Mouse (Mus musculus) T-helper 1 cell (primary cell): ENCODE results near the gene Phf20.

Experiments
- in situ Hi-C: fragments of 300-600 bp; cut with MboI, MseI; formaldehyde crosslinking; loops from one replicate; pipeline ENCODE4 v1.15.1; 2025; ENCODE audit warnings: high pct_unique_total_duplicates

Phf20 gene

DNA sequence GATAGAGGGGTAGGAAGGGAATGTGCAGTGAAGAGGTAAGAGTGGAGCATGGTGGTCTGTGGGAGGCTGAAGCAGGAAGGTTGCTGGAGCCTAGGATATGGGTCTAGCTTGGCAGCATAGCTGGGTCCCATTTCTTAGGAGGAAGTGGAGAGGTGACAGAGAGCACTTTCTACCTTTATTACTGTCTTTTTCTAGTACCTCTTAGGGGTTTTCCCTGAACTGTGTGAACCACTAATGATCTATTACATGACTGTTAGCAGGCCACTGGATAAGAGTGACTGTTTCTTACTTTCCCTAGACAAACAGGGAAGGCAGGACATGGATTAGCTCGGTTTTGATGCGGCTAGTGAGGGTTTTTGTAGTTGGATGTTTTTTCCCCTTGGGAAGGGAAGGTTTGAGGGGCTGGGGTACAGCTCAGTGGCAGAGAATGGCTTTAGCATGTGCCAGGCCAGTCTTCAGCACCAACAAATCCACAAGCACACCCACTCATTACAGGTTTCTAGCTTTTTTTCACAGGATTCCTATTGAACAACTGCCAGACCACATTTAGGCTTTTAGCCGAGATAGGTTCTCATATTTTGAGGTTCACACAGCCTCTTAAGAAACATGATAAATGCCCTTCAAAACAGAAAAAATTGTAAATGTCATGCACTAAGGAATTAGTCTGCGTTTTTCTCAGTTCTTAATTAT, 67.1 kb downstream of the Phf20 start:
- in situ Hi-C loops, result no loop called here

DNA sequence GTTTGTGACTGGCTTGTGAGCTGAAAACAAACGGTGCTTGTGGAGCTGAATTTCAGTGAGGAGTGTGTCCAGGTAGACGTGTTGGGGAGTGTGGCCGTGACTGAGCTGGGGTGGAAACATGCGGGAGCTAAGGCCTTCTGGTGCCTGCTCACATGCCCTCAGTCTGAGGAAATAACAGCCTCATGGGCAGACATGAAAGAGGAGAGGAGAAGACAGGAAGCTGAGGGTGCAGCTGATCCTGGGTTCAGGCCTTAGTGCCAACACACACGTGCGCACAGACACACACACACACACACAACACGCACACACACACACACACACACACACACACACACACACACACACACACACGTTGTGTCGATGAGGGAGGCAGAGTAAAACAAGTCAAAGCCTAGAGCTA, 71.4 kb downstream of the Phf20 start:
- in situ Hi-C loops, result no loop called here

GRCm38 (mm10) chr2:156272553-156272952, 76.3 kb downstream of the Phf20 start:
- in situ Hi-C loops, result loop anchor here (5.0 kb wide), 1 partner anchor 85 kb away; no protein-coding TSS in a partner anchor

GRCm38 (mm10) chr2:156278226-156279017, 82.2 kb downstream of the Phf20 start:
- in situ Hi-C loops, result no loop called here

DNA sequence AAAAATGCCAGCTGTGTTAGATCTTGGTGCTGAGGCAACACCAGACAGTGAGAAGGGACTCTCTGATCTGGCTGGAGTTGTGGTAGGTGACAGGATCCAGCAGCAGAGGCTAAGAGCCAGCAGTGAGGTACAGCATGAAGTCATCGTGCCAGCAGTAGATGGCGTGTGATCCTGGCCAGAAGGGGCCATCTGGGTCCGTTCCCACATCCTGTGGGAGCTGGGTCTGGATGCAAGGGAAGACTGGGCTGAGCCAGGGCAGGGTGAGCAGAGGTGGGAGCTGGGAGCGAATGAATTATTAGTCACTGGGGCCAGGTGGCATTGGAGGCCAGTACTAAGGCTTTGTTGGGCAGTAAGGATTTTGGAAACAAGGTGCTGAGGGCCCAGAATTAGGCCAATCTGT, 85.0 kb downstream of the Phf20 start:
- in situ Hi-C loops, result no loop called here

- in situ Hi-C loops, result no loop called here
These were observed 88.9 kb downstream of the Phf20 start for GRCm38 (mm10) chr2:156285161-156285560.

GRCm38 (mm10) chr2:156286733-156287132, 90.5 kb downstream of the Phf20 start:
- in situ Hi-C loops, result no loop called here

GRCm38 (mm10) chr2:156288222-156288621, 92.0 kb downstream of the Phf20 start:
- in situ Hi-C loops, result no loop called here

DNA sequence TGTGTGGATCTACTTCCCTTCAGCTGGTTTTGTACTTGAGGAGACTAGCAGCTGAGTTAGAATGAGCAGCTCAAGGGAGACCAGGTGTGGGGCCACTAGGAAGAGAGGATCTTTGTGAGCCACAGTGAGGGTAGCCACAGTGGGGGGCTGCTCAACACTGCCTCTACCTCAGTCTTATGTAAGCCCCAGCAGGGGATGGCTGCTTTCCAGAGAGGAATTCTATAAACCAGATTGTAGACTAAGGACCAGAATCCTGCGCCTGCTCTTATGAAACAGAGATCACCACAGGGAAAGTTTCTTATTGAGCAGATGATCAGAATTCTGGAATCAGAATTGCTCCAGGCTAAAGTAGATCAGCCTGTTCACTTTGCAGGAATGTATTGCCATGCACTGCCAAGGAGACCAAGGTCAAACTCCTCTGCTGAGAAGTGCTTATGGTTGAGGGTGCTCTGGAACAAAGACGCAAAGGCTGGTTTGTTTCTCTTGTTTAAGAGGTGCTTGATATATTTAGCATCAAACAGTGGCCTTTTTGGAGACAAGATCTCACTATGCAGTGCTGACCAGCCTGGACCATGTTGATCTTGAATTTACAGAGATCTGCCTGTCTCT, 93.4 kb downstream of the Phf20 start:
- in situ Hi-C loops, result no loop called here

- in situ Hi-C loops, result no loop called here
These were observed 95.7 kb downstream of the Phf20 start for GRCm38 (mm10) chr2:156291998-156292397.

DNA sequence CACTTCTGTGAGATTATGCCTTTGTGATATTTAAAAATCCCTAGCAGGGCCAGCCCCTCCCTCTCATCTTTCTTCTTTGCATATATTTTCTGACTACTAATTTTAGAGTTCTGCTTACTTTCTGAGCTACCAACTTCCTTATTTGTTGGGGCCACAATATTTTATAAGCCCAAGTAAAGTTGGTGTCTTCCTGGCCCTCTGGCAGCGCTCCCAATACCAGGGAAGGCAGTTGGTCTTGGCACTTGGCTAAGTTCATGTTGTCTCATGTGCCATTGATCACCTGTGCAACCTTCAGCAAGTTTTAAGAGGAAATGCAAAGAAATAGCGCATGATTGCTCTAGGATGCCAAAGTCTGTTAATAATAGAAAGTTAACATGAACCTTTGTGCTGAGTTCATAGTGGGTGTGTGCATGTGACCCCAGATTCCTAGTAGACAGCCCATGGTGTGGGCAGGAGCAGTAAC, 99.4 kb downstream of the Phf20 start:
- in situ Hi-C loops, result loop anchor here (5.0 kb wide), 1 partner anchor 47 kb away; no protein-coding TSS in a partner anchor

DNA sequence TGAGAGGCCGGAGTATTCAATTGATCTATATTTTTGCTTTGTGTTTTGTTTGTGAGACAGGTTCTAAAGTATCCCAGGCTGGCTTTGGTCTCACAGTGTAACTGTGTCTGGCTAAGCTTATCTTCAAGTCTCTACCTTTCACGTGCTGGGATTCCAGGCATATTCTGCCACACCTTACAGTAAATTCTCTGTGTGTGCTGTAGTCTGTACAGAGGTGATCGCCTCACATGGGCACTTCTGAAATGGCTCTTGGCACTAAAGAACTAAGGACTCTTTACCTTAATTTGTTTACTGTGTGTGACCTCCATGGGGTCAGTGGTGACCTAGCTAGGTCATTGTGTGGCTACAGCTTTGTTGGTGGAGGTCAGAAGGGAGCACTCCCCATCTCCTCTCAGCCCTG, 99.9 kb downstream of the Phf20 start:
- in situ Hi-C loops, result loop anchor here (5.0 kb wide), 1 partner anchor 46 kb away; no protein-coding TSS in a partner anchor

DNA sequence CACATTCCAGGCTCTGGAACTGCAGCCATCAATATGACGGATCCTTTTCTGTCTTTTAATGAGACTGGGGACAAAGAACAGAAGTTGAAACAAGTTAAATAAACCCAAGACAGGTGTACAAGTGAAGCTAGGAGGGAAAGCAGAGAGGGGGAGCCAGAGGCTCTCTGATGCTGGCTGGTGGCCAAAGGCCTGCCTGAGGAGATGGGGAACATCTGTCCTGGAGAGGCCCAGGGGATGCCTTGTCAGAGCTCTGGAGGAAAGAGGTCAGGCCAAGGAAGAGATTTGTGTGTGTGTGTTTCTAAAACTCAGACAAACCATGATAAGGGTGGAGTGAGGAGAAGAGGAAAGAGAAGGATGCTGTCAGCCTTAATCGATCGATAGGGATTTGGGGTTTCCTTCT, 101.4 kb downstream of the Phf20 start:
- in situ Hi-C loops, result loop anchor here (5.0 kb wide), 1 partner anchor 45 kb away; no protein-coding TSS in a partner anchor

- in situ Hi-C loops, result loop anchor here (5.0 kb wide), 1 partner anchor 44 kb away; no protein-coding TSS in a partner anchor
These were observed 102.2 kb downstream of the Phf20 start for GRCm38 (mm10) chr2:156298458-156298857.

DNA sequence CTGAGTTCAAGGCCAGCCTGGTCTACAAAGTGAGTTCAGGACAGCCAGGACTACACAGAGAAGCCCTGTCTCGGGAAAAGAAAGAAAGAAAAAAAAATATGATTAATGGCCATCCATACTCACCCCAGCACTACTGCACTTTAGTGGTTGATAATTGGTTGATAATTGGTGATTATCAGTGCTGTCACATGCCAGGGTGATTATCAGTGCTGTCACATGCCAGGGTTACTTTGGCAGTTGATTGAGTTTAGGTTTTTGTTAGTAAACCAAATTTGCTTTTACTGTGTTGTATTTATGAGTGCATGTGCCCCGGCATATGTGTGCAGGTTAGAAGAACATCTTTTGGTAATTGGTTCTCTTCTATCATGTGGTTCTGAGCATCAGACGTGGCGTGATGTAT, 105.8 kb downstream of the Phf20 start:
- in situ Hi-C loops, result no loop called here

DNA sequence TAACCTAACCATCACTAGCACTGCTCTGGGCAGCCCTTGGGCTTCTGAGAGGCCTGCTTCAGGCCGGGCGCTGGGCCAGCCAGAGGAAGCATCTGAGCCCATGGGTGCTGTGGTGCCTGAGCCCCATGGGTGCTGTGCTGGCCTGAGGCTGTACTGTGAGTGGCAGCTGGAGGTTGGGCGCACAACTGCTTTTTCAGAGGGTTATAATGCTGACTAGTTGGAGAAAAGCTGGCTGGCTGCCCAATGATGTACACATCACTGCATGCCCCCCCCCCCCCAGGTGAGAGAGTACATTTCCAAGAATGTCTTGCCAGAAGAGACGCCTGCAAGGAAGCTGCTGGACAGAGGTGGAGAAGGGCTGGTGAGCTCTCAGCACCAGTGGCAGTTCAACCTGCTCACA, 108.1 kb downstream of the Phf20 start:
- in situ Hi-C loops, result no loop called here

GRCm38 (mm10) chr2:156305818-156306217, 109.6 kb downstream of the Phf20 start:
- in situ Hi-C loops, result no loop called here

DNA sequence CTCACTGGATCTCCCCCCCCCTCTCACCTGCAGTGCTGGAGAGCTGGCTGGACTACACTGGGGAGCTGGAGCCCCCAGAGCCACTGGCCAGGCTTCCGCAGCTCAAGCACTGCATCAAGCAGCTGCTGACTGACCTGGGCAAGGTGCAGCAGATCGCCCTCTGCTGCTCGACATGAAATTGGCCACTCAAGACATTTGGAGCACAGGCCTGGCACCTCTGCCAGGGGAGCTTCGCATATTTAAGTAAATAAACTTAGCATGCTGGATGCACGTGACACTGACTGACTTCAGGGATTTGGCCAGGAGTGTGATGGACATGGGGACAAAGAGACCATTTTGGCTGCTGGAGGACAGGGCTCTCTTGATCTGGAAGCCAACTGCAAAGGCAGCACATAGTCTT, 111.0 kb downstream of the Phf20 start:
- in situ Hi-C loops, result no loop called here

GRCm38 (mm10) chr2:156309948-156310347, 113.7 kb downstream of the Phf20 start:
- in situ Hi-C loops, result no loop called here

DNA sequence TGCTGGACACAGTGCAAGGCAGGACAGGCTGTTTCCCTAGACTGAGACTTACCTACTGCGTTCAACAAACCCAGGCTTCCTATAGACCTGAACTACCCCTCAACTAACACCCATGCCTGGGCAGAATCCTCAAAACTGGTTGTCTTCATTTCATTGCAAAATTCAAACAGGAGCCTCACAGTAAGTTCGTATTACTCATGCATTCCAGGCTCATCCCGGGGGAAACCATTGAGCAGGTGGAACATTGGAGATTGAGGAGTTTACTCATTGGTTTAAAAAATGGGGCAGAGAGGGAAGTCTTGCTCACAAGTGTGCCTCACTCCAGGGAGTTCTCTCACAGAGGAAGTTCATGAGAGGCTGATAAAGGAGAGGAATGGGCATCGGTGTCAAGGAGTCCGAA, 114.2 kb downstream of the Phf20 start:
- in situ Hi-C loops, result no loop called here

GRCm38 (mm10) chr2:156310945-156311344, 114.7 kb downstream of the Phf20 start:
- in situ Hi-C loops, result no loop called here

DNA sequence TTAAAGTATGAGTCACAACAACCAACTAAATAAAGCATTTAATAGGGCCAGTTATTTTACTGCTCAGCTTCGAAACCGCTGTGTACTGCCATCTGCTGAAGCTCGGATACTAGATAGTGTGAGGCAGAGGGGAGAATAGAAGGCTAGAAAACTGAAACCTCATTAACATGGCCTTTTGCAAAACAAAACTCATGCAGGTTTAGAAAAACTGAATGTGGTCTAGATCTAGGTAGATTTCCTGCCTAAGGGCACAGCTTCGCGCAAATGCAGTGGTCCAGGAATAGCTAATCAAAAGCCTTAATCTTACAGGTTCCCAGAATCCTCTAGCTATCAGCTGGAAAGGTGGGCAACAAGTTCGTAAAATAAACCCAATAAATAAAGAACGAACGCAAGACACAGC, 115.2 kb downstream of the Phf20 start:
- in situ Hi-C loops, result no loop called here
